Mouse (Mus musculus): ENCODE measurements around the gene Rpl34. TPM values are rescaled to one million over a fixed set of nuclear protein-coding genes. Genes with fewer than 3 reads are reported as not detected.

Gene Rpl34
- polyA plus RNA-seq, 1 experiment from 2014 or later: 861 TPM

GRCm38 (mm10) chr3:130716555-130716954, 13.6 kb downstream of the Rpl34 start:
- Histone ChIP-seq H3K9ac (replicated peaks; ENCODE audit: low read length) (no peak overlapping the region), H3K4me2 (replicated peaks; ENCODE audit: low read depth, low read length) (no peak overlapping the region), H3K36me3 (ENCODE audit: insufficient read depth, low read length) (no peaks in the 10 kb centered on the region), H3K4me3 (ENCODE audit: low read length) (no peak overlapping the region), H3K9me3 (ENCODE audit: low read length) (no peaks in the 10 kb centered on the region), H3K4me1 (ENCODE audit: insufficient read depth, low read length) (no peaks in the 10 kb centered on the region), H3K27ac (ENCODE audit: low read length) (no peak overlapping the region), H3K27me3 (ENCODE audit: insufficient read depth, low read length) (no peaks in the 10 kb centered on the region)
- ATAC-seq (ENCODE audit: low FRiP score, low TSS enrichment): no peak
- WGBS: 88% methylated on average over 7 of the region's 7 CpGs

GRCm38 (mm10) chr3:130714775-130715568, 15.2 kb downstream of the Rpl34 start:
- WGBS: 14% methylated on average over 22 of the region's 22 CpGs
- H3K36me3 ChIP-seq (ENCODE audit: insufficient read depth, low read length): no peaks in the 10 kb centered on the region
- H3K27me3 ChIP-seq (ENCODE audit: insufficient read depth, low read length): no peaks in the 10 kb centered on the region
- peak overlapping the region; percentile 64 for H3K4me2 ChIP-seq (replicated peaks; ENCODE audit: low read depth, low read length)
- no peak overlapping the region for H3K27ac ChIP-seq (ENCODE audit: low read length)
- no peaks in the 10 kb centered on the region for H3K9me3 ChIP-seq (ENCODE audit: low read length)
- peak; percentile 52; the same call in 1 of the 2 replicates for ATAC-seq (ENCODE audit: low FRiP score, low TSS enrichment)
- H3K4me1 ChIP-seq (ENCODE audit: insufficient read depth, low read length): peaks cover under 1% of the 10 kb centered on the region; the same call in 1 of the 2 replicates
- peak overlapping the region; percentile 49 for H3K9ac ChIP-seq (replicated peaks; ENCODE audit: low read length)
- H3K4me3 ChIP-seq (ENCODE audit: low read length): peak overlapping the region; percentile 51

GRCm38 (mm10) chr3:130712891-130713290, 17.3 kb downstream of the Rpl34 start:
- H3K36me3 ChIP-seq (ENCODE audit: insufficient read depth, low read length): no peaks in the 10 kb centered on the region
- WGBS: 37% methylated on average over 6 of the region's 6 CpGs
- no peak overlapping the region for H3K4me3 ChIP-seq (ENCODE audit: low read length)
- H3K9ac ChIP-seq (replicated peaks; ENCODE audit: low read length): no peak overlapping the region
- H3K4me2 ChIP-seq (replicated peaks; ENCODE audit: low read depth, low read length): no peak overlapping the region
- H3K4me1 ChIP-seq (ENCODE audit: insufficient read depth, low read length): peaks cover 9% of the 10 kb centered on the region
- H3K27ac ChIP-seq (ENCODE audit: low read length): no peak overlapping the region
- no peak for ATAC-seq (ENCODE audit: low FRiP score, low TSS enrichment)
- H3K9me3 ChIP-seq (ENCODE audit: low read length): no peaks in the 10 kb centered on the region
- H3K27me3 ChIP-seq (ENCODE audit: insufficient read depth, low read length): no peaks in the 10 kb centered on the region

- Histone ChIP-seq H3K9me3 (ENCODE audit: low read length) (no peaks in the 10 kb centered on the region), H3K27ac (ENCODE audit: low read length) (no peak overlapping the region), H3K4me1 (ENCODE audit: insufficient read depth, low read length) (peaks cover 18% of the 10 kb centered on the region), H3K4me3 (ENCODE audit: low read length) (peak overlapping the region; percentile 83), H3K4me2 (replicated peaks; ENCODE audit: low read depth, low read length) (peak overlapping the region; percentile 82), H3K9ac (replicated peaks; ENCODE audit: low read length) (no peak overlapping the region), H3K36me3 (ENCODE audit: insufficient read depth, low read length) (peaks cover 2% of the 10 kb centered on the region; the same call in 1 of the 2 replicates), H3K27me3 (ENCODE audit: insufficient read depth, low read length) (no peaks in the 10 kb centered on the region)
- no peak for ATAC-seq (ENCODE audit: low FRiP score, low TSS enrichment)
- WGBS: 55% methylated on average over 7 of the region's 7 CpGs
These were observed 20.1 kb downstream of the Rpl34 start for GRCm38 (mm10) chr3:130710103-130710502.

GRCm38 (mm10) chr3:130708967-130709924, 21.0 kb downstream of the Rpl34 start, which contains the start of gene Ostc:
Gene Ostc (minus strand): TSS chr3:130709444.
- Histone ChIP-seq H3K9me3 (ENCODE audit: low read length) (no peaks in the 10 kb centered on the region), H3K27me3 (ENCODE audit: insufficient read depth, low read length) (no peaks in the 10 kb centered on the region), H3K4me2 (replicated peaks; ENCODE audit: low read depth, low read length) (peak within 1 kb of the TSS; percentile 82), H3K4me3 (ENCODE audit: low read length) (peak within 1 kb of the TSS; percentile 83), H3K9ac (replicated peaks; ENCODE audit: low read length) (peak within 1 kb of the TSS; percentile 92), H3K36me3 (ENCODE audit: insufficient read depth, low read length) (peaks cover 4% of the 10 kb centered on the region; the same call in 1 of the 2 replicates), H3K4me1 (ENCODE audit: insufficient read depth, low read length) (peaks cover 18% of the 10 kb centered on the region), H3K27ac (ENCODE audit: low read length) (peak within 1 kb of the TSS; percentile 80)
- under 1% methylated on average over 45 of the region's 45 CpGs for WGBS
- ATAC-seq (ENCODE audit: low FRiP score, low TSS enrichment): peak; percentile 97

GRCm38 (mm10) chr3:130708529-130708928, 21.7 kb downstream of the Rpl34 start:
- 1% methylated on average over 5 of the region's 5 CpGs for WGBS
- peaks cover 18% of the 10 kb centered on the region for H3K4me1 ChIP-seq (ENCODE audit: insufficient read depth, low read length)
- ATAC-seq (ENCODE audit: low FRiP score, low TSS enrichment): no peak
- peak overlapping the region; percentile 80 for H3K27ac ChIP-seq (ENCODE audit: low read length)
- peaks cover 7% of the 10 kb centered on the region; the same call in 1 of the 2 replicates for H3K36me3 ChIP-seq (ENCODE audit: insufficient read depth, low read length)
- H3K4me2 ChIP-seq (replicated peaks; ENCODE audit: low read depth, low read length): peak overlapping the region; percentile 82
- no peaks in the 10 kb centered on the region for H3K9me3 ChIP-seq (ENCODE audit: low read length)
- no peaks in the 10 kb centered on the region for H3K27me3 ChIP-seq (ENCODE audit: insufficient read depth, low read length)
- H3K9ac ChIP-seq (replicated peaks; ENCODE audit: low read length): peak overlapping the region; percentile 92
- peak overlapping the region; percentile 83 for H3K4me3 ChIP-seq (ENCODE audit: low read length)

GRCm38 (mm10) chr3:130702289-130702688, 27.9 kb downstream of the Rpl34 start:
- Histone ChIP-seq H3K36me3 (ENCODE audit: insufficient read depth, low read length) (peaks cover 34% of the 10 kb centered on the region; the same call in 1 of the 2 replicates), H3K27ac (ENCODE audit: low read length) (no peak overlapping the region), H3K9ac (replicated peaks; ENCODE audit: low read length) (no peak overlapping the region), H3K4me1 (ENCODE audit: insufficient read depth, low read length) (peaks cover 3% of the 10 kb centered on the region; the same call in 1 of the 2 replicates), H3K4me2 (replicated peaks; ENCODE audit: low read depth, low read length) (no peak overlapping the region), H3K27me3 (ENCODE audit: insufficient read depth, low read length) (no peaks in the 10 kb centered on the region), H3K4me3 (ENCODE audit: low read length) (no peak overlapping the region), H3K9me3 (ENCODE audit: low read length) (no peaks in the 10 kb centered on the region)
- 81% methylated on average over 6 of the region's 6 CpGs for WGBS
- ATAC-seq (ENCODE audit: low FRiP score, low TSS enrichment): no peak

- no peaks in the 10 kb centered on the region for H3K27me3 ChIP-seq (ENCODE audit: insufficient read depth, low read length)
- ATAC-seq (ENCODE audit: low FRiP score, low TSS enrichment): no peak
- no peaks in the 10 kb centered on the region for H3K4me1 ChIP-seq (ENCODE audit: insufficient read depth, low read length)
- no peak overlapping the region for H3K27ac ChIP-seq (ENCODE audit: low read length)
- no peak overlapping the region for H3K4me3 ChIP-seq (ENCODE audit: low read length)
- 78% methylated on average over 4 of the region's 4 CpGs for WGBS
- no peak overlapping the region for H3K4me2 ChIP-seq (replicated peaks; ENCODE audit: low read depth, low read length)
- H3K9me3 ChIP-seq (ENCODE audit: low read length): no peaks in the 10 kb centered on the region
- no peak overlapping the region for H3K9ac ChIP-seq (replicated peaks; ENCODE audit: low read length)
- H3K36me3 ChIP-seq (ENCODE audit: insufficient read depth, low read length): peaks cover 40% of the 10 kb centered on the region
These were observed 32.6 kb downstream of the Rpl34 start for GRCm38 (mm10) chr3:130697622-130698021.

- WGBS: 94% methylated on average over 7 of the region's 7 CpGs
- ATAC-seq (ENCODE audit: low FRiP score, low TSS enrichment): no peak
- Histone ChIP-seq H3K27ac (ENCODE audit: low read length) (no peak overlapping the region), H3K4me2 (replicated peaks; ENCODE audit: low read depth, low read length) (no peak overlapping the region), H3K9ac (replicated peaks; ENCODE audit: low read length) (no peak overlapping the region), H3K4me3 (ENCODE audit: low read length) (no peak overlapping the region), H3K9me3 (ENCODE audit: low read length) (no peaks in the 10 kb centered on the region), H3K27me3 (ENCODE audit: insufficient read depth, low read length) (no peaks in the 10 kb centered on the region), H3K4me1 (ENCODE audit: insufficient read depth, low read length) (peaks cover 14% of the 10 kb centered on the region), H3K36me3 (ENCODE audit: insufficient read depth, low read length) (peaks cover 27% of the 10 kb centered on the region)
These were observed 35.5 kb downstream of the Rpl34 start for GRCm38 (mm10) chr3:130694705-130695104.

Data from kidney, embryonic 16.5 days (tissue).